Mouse (Mus musculus) forebrain, embryonic 10.5 days (tissue): Measurements from ENCODE around the gene Clec4g. TPM values are rescaled to one million over a fixed set of nuclear protein-coding genes. Genes with fewer than 3 reads are reported as not detected.

Source experiments
- DNase-seq: peaks from one replicate; pipeline ENCODE4 v3.0.0-alpha.2; 2017; ENCODE audit warnings: low spot score; ENCODE audit errors: extremely low spot score
- H3K27ac ChIP-seq: fragments of 300-500 bp; sonication (generic); 2 replicates; pipeline ENCODE4 v1.5.1; 2016; ENCODE audit warnings: mild to moderate bottlenecking
- H3K27me3 ChIP-seq: fragments of 300-500 bp; sonication (generic); 2 replicates; pipeline ENCODE4 v1.6.1; 2016; ENCODE audit warnings: mild to moderate bottlenecking; ENCODE audit not compliant: poor library complexity, severe bottlenecking
- H3K36me3 ChIP-seq: fragments of 300-500 bp; sonication (generic); replicated peaks from 2 replicates; pipeline ENCODE4 v1.6.1; 2016; ENCODE audit warnings: mild to moderate bottlenecking, moderate library complexity
- H3K4me1 ChIP-seq: fragments of 300-500 bp; sonication (generic); 2 replicates; pipeline ENCODE4 v1.6.1; 2016
- H3K4me3 ChIP-seq: fragments of 300-500 bp; sonication (generic); 2 replicates; pipeline ENCODE4 v1.5.1; 2016; ENCODE audit warnings: mild to moderate bottlenecking, moderate library complexity
- H3K9me3 ChIP-seq: fragments of 300-500 bp; sonication (generic); 2 replicates; pipeline ENCODE4 v1.6.1; 2016; ENCODE audit warnings: mild to moderate bottlenecking, moderate library complexity
- WGBS: fragments of 180-500 bp; shearing (Covaris S2); methylation state at CpG from one replicate; pipeline ENCODE4 v1.1.7; 2016; 5-methylcytosine and 5-hydroxymethylcytosine counted together
- polyA plus RNA-seq: library from polyadenylated mRNA; unstranded; fragments of >200 nt; fragmentation: Nextera tagmentation; extraction: Ambion mirVana; gene quantifications from 2 replicates; pipeline ENCODE4 v1.2.1, GENCODE M21; 2016

The Clec4g gene
- polyA plus RNA-seq, 1 experiment from 2014 or later = not detected

GRCm38 (mm10) chr8:3705711-3706110 is 14.7 kb downstream of the Clec4g start:
- H3K4me1 ChIP-seq = no peaks in the 10 kb centered on the region
- no peaks in the 10 kb centered on the region for H3K27me3 ChIP-seq
- H3K4me3 ChIP-seq = no peak overlapping the region
- no peak for DNase-seq
- no peak overlapping the region for H3K27ac ChIP-seq
- H3K9me3 ChIP-seq = 0 out of 2 replicates have a peak, but pooled peaks cover 5% of the 10 kb centered on the region
- WGBS = 59% methylated on average over 4 of the region's 4 CpGs
- no peaks in the 10 kb centered on the region for H3K36me3 ChIP-seq

- DNase-seq = no peak
- Histone ChIP-seq H3K4me3 (no peak overlapping the region), H3K4me1 (no peaks in the 10 kb centered on the region), H3K27ac (no peak overlapping the region), H3K9me3 (no peaks in the 10 kb centered on the region; the same call in 1 of the 2 replicates), H3K27me3 (no peaks in the 10 kb centered on the region), H3K36me3 (no peaks in the 10 kb centered on the region)
- 90% methylated on average over 1 of the region's 1 CpGs for WGBS
Observed at GRCm38 (mm10) chr8:3701491-3701890, 19.0 kb downstream of the Clec4g start.

DNA sequence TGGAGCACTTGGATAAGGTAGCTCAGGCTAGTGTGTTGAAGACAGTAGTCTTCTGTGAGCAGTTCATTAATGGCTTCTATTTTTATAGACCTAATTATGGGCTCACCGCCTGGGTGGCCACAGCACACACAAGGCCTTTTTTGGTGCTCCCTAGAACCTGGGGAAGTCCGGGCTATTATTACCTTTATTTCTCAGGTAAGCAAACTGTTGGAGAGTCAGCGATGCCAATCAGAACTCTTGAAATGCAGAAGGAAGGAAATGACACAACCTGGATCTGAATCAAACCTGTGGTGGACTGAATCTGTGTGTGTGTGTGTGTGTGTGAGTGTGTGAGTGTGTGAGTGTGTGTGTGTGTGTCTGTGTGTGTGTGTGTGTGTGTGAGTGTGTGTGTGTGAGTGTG is 26.3 kb downstream of the Clec4g start, which contains the start of gene Fcer2a:
Gene Fcer2a (minus strand): TSS at position 55 of the 400 bp plus-strand sequence.
- H3K36me3 ChIP-seq = no peaks in the 10 kb centered on the region
- H3K4me3 ChIP-seq = no peak within 1 kb of the TSS
- H3K9me3 ChIP-seq = peaks cover 3% of the 10 kb centered on the region
- H3K4me1 ChIP-seq = no peaks in the 10 kb centered on the region
- no peak for DNase-seq
- no peaks in the 10 kb centered on the region for H3K27me3 ChIP-seq
- WGBS = 87% methylated on average over 3 of the region's 3 CpGs
- no peak within 1 kb of the TSS for H3K27ac ChIP-seq

- 80% methylated on average over 3 of the region's 3 CpGs for WGBS
- Histone ChIP-seq H3K4me3 (no peak overlapping the region), H3K9me3 (peaks cover 3% of the 10 kb centered on the region; the same call in 1 of the 2 replicates), H3K36me3 (no peaks in the 10 kb centered on the region), H3K27ac (no peak overlapping the region), H3K27me3 (no peaks in the 10 kb centered on the region), H3K4me1 (no peaks in the 10 kb centered on the region)
- DNase-seq = no peak
Observed at GRCm38 (mm10) chr8:3690774-3691173, 29.7 kb downstream of the Clec4g start.

DNA sequence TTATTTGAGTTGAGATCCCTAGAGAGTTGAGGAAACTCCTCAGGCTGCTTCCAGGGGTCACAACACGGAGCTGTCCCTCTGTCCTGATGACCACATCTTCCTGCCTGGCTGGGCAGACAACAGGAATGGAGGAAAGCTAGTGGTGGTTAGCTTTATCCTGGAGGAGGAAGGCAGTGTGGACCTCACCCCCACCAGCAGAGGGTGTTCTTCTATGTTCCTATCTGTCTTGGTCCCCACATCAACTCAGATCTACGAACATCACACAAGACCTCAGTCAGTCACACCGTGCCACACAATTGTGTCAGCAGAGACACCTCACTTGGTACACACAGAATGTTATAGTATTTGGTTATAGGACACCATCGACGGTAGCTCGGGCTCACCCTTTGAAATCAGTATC is 32.9 kb downstream of the Clec4g start:
- Histone ChIP-seq H3K36me3 (peaks cover 6% of the 10 kb centered on the region), H3K9me3 (0 out of 2 replicates have a peak, but pooled peaks cover 3% of the 10 kb centered on the region), H3K27me3 (no peaks in the 10 kb centered on the region), H3K4me3 (no peak overlapping the region), H3K27ac (no peak overlapping the region), H3K4me1 (no peaks in the 10 kb centered on the region)
- no peak for DNase-seq
- 79% methylated on average over 6 of the region's 6 CpGs for WGBS

GRCm38 (mm10) chr8:3685422-3685821 is 35.0 kb downstream of the Clec4g start:
- Histone ChIP-seq H3K36me3 (peaks cover 27% of the 10 kb centered on the region), H3K4me3 (no peak overlapping the region), H3K4me1 (no peaks in the 10 kb centered on the region), H3K9me3 (no peaks in the 10 kb centered on the region), H3K27ac (no peak overlapping the region), H3K27me3 (no peaks in the 10 kb centered on the region)
- DNase-seq = no peak
- 78% methylated on average over 5 of the region's 5 CpGs for WGBS

- no peak overlapping the region for H3K4me3 ChIP-seq
- no peak for DNase-seq
- no peaks in the 10 kb centered on the region for H3K9me3 ChIP-seq
- no peaks in the 10 kb centered on the region for H3K4me1 ChIP-seq
- H3K27me3 ChIP-seq = no peaks in the 10 kb centered on the region
- H3K36me3 ChIP-seq = peaks cover 36% of the 10 kb centered on the region
- H3K27ac ChIP-seq = no peak overlapping the region
Observed at GRCm38 (mm10) chr8:3684530-3684929, 35.9 kb downstream of the Clec4g start.

DNA sequence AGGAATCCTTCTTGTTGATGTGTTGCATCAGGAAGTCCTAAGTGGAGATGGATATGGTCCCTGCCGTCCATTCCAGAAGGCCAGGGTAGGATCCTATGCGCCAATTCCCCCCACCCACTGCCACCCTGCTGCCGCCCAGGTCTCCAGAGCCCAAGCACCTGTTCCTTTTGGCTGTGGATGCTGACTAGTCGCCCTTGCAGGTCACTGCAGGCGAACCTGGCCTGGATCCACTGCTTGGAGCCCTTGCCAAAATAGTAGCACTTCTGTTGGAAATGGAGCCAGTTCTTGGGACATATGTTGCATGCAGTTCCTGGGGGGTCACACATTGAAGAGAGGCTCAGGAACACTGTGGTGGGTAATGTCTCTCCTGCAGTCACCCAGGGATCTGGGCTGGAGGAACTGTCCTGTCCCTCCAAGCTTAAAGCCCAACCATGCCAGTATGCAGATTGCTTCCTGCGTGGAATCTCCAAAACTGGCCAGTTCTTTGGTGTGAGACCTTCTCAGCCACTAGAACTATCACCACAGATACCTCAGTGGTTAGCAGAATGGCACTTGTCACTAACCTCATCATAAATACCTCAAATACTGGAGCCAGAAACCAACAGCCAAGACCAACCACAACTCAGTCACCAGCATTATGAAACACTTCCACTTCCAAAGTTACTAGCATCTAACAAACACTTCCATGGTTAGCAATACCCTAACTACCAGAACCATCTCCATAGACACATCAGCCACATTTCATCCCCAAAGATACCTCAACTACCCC is 36.9 kb downstream of the Clec4g start:
- Histone ChIP-seq H3K9me3 (peaks cover 3% of the 10 kb centered on the region; the same call in 1 of the 2 replicates), H3K4me3 (no peak overlapping the region), H3K27me3 (no peaks in the 10 kb centered on the region), H3K4me1 (no peaks in the 10 kb centered on the region), H3K27ac (no peak overlapping the region), H3K36me3 (peaks cover 46% of the 10 kb centered on the region)
- no peak for DNase-seq
- WGBS = 77% methylated on average over 6 of the region's 6 CpGs

GRCm38 (mm10) chr8:3682435-3682834 is 38.0 kb downstream of the Clec4g start:
- 92% methylated on average over 5 of the region's 5 CpGs for WGBS
- Histone ChIP-seq H3K27ac (no peak overlapping the region), H3K4me3 (no peak overlapping the region), H3K9me3 (peaks cover 3% of the 10 kb centered on the region; the same call in 1 of the 2 replicates), H3K36me3 (peaks cover 49% of the 10 kb centered on the region), H3K4me1 (peaks cover 9% of the 10 kb centered on the region), H3K27me3 (no peaks in the 10 kb centered on the region)
- no peak for DNase-seq

GRCm38 (mm10) chr8:3679656-3680055 is 40.8 kb downstream of the Clec4g start:
- Histone ChIP-seq H3K27me3 (no peaks in the 10 kb centered on the region), H3K9me3 (peaks cover 3% of the 10 kb centered on the region; the same call in 1 of the 2 replicates), H3K36me3 (peaks cover 49% of the 10 kb centered on the region), H3K27ac (no peak overlapping the region), H3K4me3 (no peak overlapping the region), H3K4me1 (peaks cover 19% of the 10 kb centered on the region)
- no peak for DNase-seq
- WGBS = 96% methylated on average over 5 of the region's 5 CpGs

DNA sequence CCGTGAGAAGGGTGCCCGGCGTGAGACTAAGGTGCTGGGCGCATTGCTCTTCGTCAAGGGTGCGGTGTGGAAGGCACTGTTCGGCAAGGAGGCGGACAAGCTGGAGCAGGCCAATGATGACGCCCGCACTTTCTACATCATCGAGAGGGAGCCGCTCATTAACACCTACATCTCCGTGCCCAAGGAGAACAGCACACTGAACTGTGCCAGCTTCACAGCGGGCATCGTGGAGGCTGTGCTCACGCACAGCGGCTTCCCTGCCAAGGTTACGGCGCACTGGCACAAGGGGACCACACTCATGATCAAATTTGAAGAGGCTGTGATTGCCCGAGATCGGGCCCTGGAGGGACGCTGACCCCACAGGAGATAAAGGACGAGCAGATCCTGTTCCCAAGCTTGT is 41.2 kb downstream of the Clec4g start:
- DNase-seq = no peak
- WGBS = 96% methylated on average over 23 of the region's 23 CpGs
- Histone ChIP-seq H3K4me1 (peaks cover 19% of the 10 kb centered on the region), H3K27ac (no peak overlapping the region), H3K36me3 (peaks cover 49% of the 10 kb centered on the region), H3K9me3 (peaks cover 3% of the 10 kb centered on the region; the same call in 1 of the 2 replicates), H3K27me3 (no peaks in the 10 kb centered on the region), H3K4me3 (no peak overlapping the region)

DNA sequence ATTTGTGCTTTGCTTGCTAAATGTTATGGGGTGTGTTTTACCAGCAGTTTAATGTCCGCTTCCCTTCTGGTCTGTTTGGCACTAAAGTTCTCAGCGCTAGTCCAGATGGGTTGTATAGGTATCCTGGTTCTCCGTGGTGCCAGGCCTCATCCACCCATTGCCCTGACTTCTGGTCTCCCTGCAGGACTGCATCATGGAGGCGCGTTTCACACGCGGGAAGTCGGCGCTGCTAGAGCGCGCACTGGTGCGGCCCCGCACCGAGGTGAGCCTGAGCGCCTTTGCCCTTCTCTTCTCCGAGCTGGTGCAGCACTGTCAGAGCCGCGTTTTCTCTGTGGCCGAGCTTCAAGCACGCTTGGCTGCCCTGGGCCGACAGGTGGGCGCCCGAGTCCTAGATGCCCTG is 41.6 kb downstream of the Clec4g start:
- WGBS = 96% methylated on average over 23 of the region's 23 CpGs

GRCm38 (mm10) chr8:3676993-3677579 is 43.4 kb downstream of the Clec4g start:
- Histone ChIP-seq H3K4me3 (peak overlapping the region; percentile 89), H3K4me1 (peaks cover 28% of the 10 kb centered on the region), H3K27me3 (no peaks in the 10 kb centered on the region), H3K36me3 (peaks cover 38% of the 10 kb centered on the region), H3K27ac (peak overlapping the region; percentile 92), H3K9me3 (peaks cover 3% of the 10 kb centered on the region; the same call in 1 of the 2 replicates)
- DNase-seq = peak; percentile 28
- 8% methylated on average over 15 of the region's 15 CpGs for WGBS

More for the DNA sequence above, 41.6 kb downstream of the Clec4g start:
- no peak overlapping the region for H3K27ac ChIP-seq
- H3K4me1 ChIP-seq = peaks cover 19% of the 10 kb centered on the region
- H3K36me3 ChIP-seq = peaks cover 49% of the 10 kb centered on the region
- DNase-seq = no peak
- H3K4me3 ChIP-seq = no peak overlapping the region
- H3K27me3 ChIP-seq = no peaks in the 10 kb centered on the region
- H3K9me3 ChIP-seq = peaks cover 3% of the 10 kb centered on the region; the same call in 1 of the 2 replicates
